Mouse (Mus musculus): ENCODE results near the gene Prpf6.

Gene Prpf6

DNA sequence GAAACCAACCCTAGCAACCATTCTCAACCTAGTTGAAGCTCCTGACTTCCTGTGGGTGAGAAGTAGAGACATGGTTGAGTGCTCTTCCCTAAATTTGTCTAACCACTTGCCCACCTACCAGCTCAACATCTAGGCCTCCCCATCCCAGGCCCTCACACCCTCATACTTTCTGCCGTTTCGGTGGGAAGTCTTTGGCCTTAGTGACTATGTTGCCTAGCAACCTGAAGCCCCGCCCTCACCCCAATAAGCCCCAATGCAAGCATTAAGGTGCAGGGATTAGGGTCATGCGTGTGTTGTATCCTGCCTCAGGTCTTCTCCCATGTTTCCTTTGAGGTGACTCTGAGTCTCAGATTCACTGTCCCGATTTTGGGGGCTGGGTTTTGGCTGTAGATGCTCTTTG lies 106.6 kb downstream of the Prpf6 start, which contains the start of gene Lkaaear1:
TSS of gene Lkaaear1 (minus strand) at position 202 of the 400 bp plus-strand sequence.
- in situ Hi-C loops (cut with MboI; ENCODE audit: unreplicated experiment in 2 of 2): loop anchor here in 1 of 2 experiments (10.0 kb wide), 1 partner anchor 513 kb away; the partner anchor contains the start of gene Ppdpf

All from v-Abl transformed pro-B cells (cell line).